Mouse (Mus musculus) cerebellum, adult 2 months (tissue): ENCODE measurements around the gene Ssrp1.

Experiments
- CTCF ChIP-seq: fragments of 200-500 bp; IDR thresholded peaks from 2 replicates; pipeline ENCODE4 v1.5.1; 2011; ENCODE audit warnings: low read depth, mild to moderate bottlenecking, control low read depth, low read length, moderate library complexity, borderline replicate concordance; ENCODE audit not compliant: insufficient read depth
- POLR2A ChIP-seq: fragments of 200-500 bp; IDR thresholded peaks from 2 replicates; pipeline ENCODE4 v1.6.1; 2011; ENCODE audit warnings: low read length, control low read depth, borderline replicate concordance; ENCODE audit not compliant: insufficient read depth

DNA sequence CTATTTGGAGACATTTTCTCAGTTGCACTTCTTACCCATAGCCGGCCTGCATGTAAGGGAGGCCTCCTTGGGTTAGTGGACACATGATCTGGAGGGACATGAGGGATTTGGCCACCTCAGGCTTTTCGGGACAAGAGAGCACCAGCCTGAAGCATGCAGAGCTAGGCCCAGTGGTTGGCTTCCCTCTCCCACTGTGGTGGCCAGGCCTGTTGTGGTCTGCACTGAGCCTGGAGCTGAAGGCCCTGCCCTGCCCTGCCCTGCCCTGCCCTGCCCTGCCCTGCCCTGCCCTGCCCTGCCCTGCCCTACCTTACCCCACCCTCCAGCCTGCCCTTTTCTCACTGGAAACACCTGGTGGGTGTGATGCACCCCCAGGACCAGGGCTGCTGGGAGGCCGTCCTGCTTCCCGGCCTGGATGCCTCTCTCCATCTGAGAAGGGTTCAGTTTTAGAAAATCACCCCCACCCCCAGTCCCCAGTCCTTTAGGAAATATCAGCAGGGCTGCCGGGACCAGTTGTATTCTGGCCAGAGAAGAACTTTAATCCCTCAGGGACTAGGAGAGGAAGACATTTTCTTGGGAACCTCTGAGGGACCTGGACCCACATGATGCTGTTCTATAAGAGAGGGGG lies 16.3 kb downstream of the Ssrp1 start:
- no peak for TF ChIP-seq POLR2A
- TF ChIP-seq CTCF, result no peak
